Mouse (Mus musculus): ENCODE results near the gene Galnt5. TPM values are rescaled to one million over a fixed set of nuclear protein-coding genes. Genes with fewer than 3 reads are reported as not detected.
A peak's percentile ranks its signal among the peaks of the same experiment; 100 is the strongest.

Galnt5 gene
- 2.0 and 2.6 TPM in 2 replicates for polyA plus RNA-seq (2015; fragmentation: Nextera tagmentation; extraction: Ambion mirVana)

GRCm38 (mm10) chr2:57997752-57998430 is at the start of gene Galnt5:
Gene Galnt5, plus strand, starts transcription at chr2:57997884.
- H3K36me3 ChIP-seq (ENCODE audit: control insufficient read depth, insufficient read depth, low read length) = no peaks in the 10 kb centered on the region
- H3K4me2 ChIP-seq (ENCODE audit: low read depth, low read length) = peak within 1 kb of the TSS; percentile 39
- peak; percentile 49 for ATAC-seq
- 35% methylated on average over 12 of the region's 12 CpGs for WGBS
- H3K27me3 ChIP-seq (replicated peaks; ENCODE audit: control insufficient read depth, insufficient read depth, low read length) = no peaks in the 10 kb centered on the region
- no peaks in the 10 kb centered on the region for H3K4me1 ChIP-seq (ENCODE audit: control insufficient read depth, insufficient read depth, low read length)
- H3K9me3 ChIP-seq (ENCODE audit: control insufficient read depth, low read length) = no peaks in the 10 kb centered on the region
- peak within 1 kb of the TSS; percentile 42 for H3K4me3 ChIP-seq (ENCODE audit: low read length)
- H3K9ac ChIP-seq (ENCODE audit: low read depth, low read length) = peak within 1 kb of the TSS; percentile 61
- H3K27ac ChIP-seq (ENCODE audit: low read length) = peak within 1 kb of the TSS; percentile 75

- H3K27ac ChIP-seq (ENCODE audit: low read length) = no peak overlapping the region
- H3K4me1 ChIP-seq (ENCODE audit: control insufficient read depth, insufficient read depth, low read length) = no peaks in the 10 kb centered on the region
- ATAC-seq = no peak
- H3K4me2 ChIP-seq (ENCODE audit: low read depth, low read length) = no peak overlapping the region
- no peaks in the 10 kb centered on the region for H3K27me3 ChIP-seq (replicated peaks; ENCODE audit: control insufficient read depth, insufficient read depth, low read length)
- H3K9me3 ChIP-seq (ENCODE audit: control insufficient read depth, low read length) = no peaks in the 10 kb centered on the region
- H3K9ac ChIP-seq (ENCODE audit: low read depth, low read length) = no peak overlapping the region
- no peak overlapping the region for H3K4me3 ChIP-seq (ENCODE audit: low read length)
- H3K36me3 ChIP-seq (ENCODE audit: control insufficient read depth, insufficient read depth, low read length) = no peaks in the 10 kb centered on the region
- WGBS = 64% methylated on average over 2 of the region's 2 CpGs
Measured at GRCm38 (mm10) chr2:57951620-57952019, 46.1 kb upstream of the Galnt5 start.

GRCm38 (mm10) chr2:57960786-57961185 is 36.9 kb upstream of the Galnt5 start:
- no peaks in the 10 kb centered on the region for H3K9me3 ChIP-seq (ENCODE audit: control insufficient read depth, low read length)
- H3K4me1 ChIP-seq (ENCODE audit: control insufficient read depth, insufficient read depth, low read length) = no peaks in the 10 kb centered on the region
- H3K4me3 ChIP-seq (ENCODE audit: low read length) = no peak overlapping the region
- H3K9ac ChIP-seq (ENCODE audit: low read depth, low read length) = no peak overlapping the region
- H3K36me3 ChIP-seq (ENCODE audit: control insufficient read depth, insufficient read depth, low read length) = no peaks in the 10 kb centered on the region
- no peak overlapping the region for H3K27ac ChIP-seq (ENCODE audit: low read length)
- no peak overlapping the region for H3K4me2 ChIP-seq (ENCODE audit: low read depth, low read length)
- 77% methylated on average over 5 of the region's 5 CpGs for WGBS
- no peak for ATAC-seq
- H3K27me3 ChIP-seq (replicated peaks; ENCODE audit: control insufficient read depth, insufficient read depth, low read length) = no peaks in the 10 kb centered on the region

- ATAC-seq = no peak
- H3K4me3 ChIP-seq (ENCODE audit: low read length) = no peak overlapping the region
- H3K4me1 ChIP-seq (ENCODE audit: control insufficient read depth, insufficient read depth, low read length) = no peaks in the 10 kb centered on the region
- no peaks in the 10 kb centered on the region for H3K36me3 ChIP-seq (ENCODE audit: control insufficient read depth, insufficient read depth, low read length)
- H3K27ac ChIP-seq (ENCODE audit: low read length) = no peak overlapping the region
- no peaks in the 10 kb centered on the region for H3K27me3 ChIP-seq (replicated peaks; ENCODE audit: control insufficient read depth, insufficient read depth, low read length)
- H3K4me2 ChIP-seq (ENCODE audit: low read depth, low read length) = no peak overlapping the region
- no peak overlapping the region for H3K9ac ChIP-seq (ENCODE audit: low read depth, low read length)
- H3K9me3 ChIP-seq (ENCODE audit: control insufficient read depth, low read length) = no peaks in the 10 kb centered on the region
Measured at GRCm38 (mm10) chr2:57982248-57982647, 15.4 kb upstream of the Galnt5 start.

- Histone ChIP-seq H3K27ac (ENCODE audit: low read length) (no peak overlapping the region), H3K9me3 (ENCODE audit: control insufficient read depth, low read length) (no peaks in the 10 kb centered on the region), H3K9ac (ENCODE audit: low read depth, low read length) (no peak overlapping the region), H3K36me3 (ENCODE audit: control insufficient read depth, insufficient read depth, low read length) (no peaks in the 10 kb centered on the region), H3K27me3 (replicated peaks; ENCODE audit: control insufficient read depth, insufficient read depth, low read length) (no peaks in the 10 kb centered on the region), H3K4me1 (ENCODE audit: control insufficient read depth, insufficient read depth, low read length) (no peaks in the 10 kb centered on the region), H3K4me2 (ENCODE audit: low read depth, low read length) (no peak overlapping the region), H3K4me3 (ENCODE audit: low read length) (no peak overlapping the region)
- ATAC-seq = no peak
- WGBS = 92% methylated on average over 2 of the region's 2 CpGs
Measured at GRCm38 (mm10) chr2:57991084-57991483, 6.6 kb upstream of the Galnt5 start.

GRCm38 (mm10) chr2:58001497-58001896 is 3.8 kb downstream of the Galnt5 start:
- Histone ChIP-seq H3K9ac (ENCODE audit: low read depth, low read length) (no peak overlapping the region), H3K27me3 (replicated peaks; ENCODE audit: control insufficient read depth, insufficient read depth, low read length) (no peaks in the 10 kb centered on the region), H3K4me2 (ENCODE audit: low read depth, low read length) (no peak overlapping the region), H3K9me3 (ENCODE audit: control insufficient read depth, low read length) (no peaks in the 10 kb centered on the region), H3K4me3 (ENCODE audit: low read length) (no peak overlapping the region), H3K36me3 (ENCODE audit: control insufficient read depth, insufficient read depth, low read length) (no peaks in the 10 kb centered on the region), H3K27ac (ENCODE audit: low read length) (no peak overlapping the region), H3K4me1 (ENCODE audit: control insufficient read depth, insufficient read depth, low read length) (no peaks in the 10 kb centered on the region)
- WGBS = 36% methylated on average over 3 of the region's 3 CpGs
- peak; percentile 95 for ATAC-seq

DNA sequence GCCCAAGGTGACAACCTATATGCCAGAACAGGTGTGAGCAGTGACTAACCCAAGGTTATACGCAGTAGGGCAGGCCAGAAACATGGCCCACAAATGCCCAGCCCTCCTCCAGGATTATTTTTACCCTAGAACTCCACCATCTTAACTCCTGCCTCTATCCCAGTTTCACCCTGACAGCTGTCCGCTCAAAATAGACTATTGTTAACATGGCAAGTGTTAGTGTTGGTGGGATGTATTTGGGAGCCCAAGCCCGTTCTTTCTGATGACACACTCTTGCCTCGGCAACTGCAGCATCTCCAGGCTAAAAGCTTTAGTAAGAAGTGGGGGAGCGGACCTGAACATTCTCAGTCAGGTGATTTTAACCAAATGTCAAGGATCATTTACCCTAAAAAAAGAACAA is 9.4 kb downstream of the Galnt5 start:
- H3K9ac ChIP-seq (ENCODE audit: low read depth, low read length) = no peak overlapping the region
- no peaks in the 10 kb centered on the region for H3K36me3 ChIP-seq (ENCODE audit: control insufficient read depth, insufficient read depth, low read length)
- H3K27me3 ChIP-seq (replicated peaks; ENCODE audit: control insufficient read depth, insufficient read depth, low read length) = no peaks in the 10 kb centered on the region
- no peak overlapping the region for H3K27ac ChIP-seq (ENCODE audit: low read length)
- no peaks in the 10 kb centered on the region for H3K4me1 ChIP-seq (ENCODE audit: control insufficient read depth, insufficient read depth, low read length)
- no peaks in the 10 kb centered on the region for H3K9me3 ChIP-seq (ENCODE audit: control insufficient read depth, low read length)
- 93% methylated on average over 5 of the region's 5 CpGs for WGBS
- H3K4me3 ChIP-seq (ENCODE audit: low read length) = no peak overlapping the region
- no peak overlapping the region for H3K4me2 ChIP-seq (ENCODE audit: low read depth, low read length)
- no peak for ATAC-seq

DNA sequence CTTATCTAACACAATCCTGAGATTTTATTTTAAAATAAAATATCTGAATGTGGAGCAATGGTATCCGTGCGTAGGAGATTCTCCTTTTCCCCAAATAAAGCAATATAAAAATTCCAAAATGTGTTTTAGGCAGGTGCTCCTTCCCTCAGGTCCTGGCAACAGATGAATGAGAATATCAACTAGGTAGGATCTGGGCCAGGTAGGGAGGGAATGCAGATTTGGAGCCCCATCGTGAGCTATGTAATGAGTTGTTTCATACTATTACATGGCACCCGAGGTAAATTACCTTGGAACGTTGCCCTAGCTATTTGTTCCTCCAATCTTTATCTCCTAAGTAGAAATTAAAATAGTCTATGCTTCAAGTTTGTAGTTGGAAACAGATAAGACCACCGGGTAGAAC is 25.9 kb downstream of the Galnt5 start:
- H3K27me3 ChIP-seq (replicated peaks; ENCODE audit: control insufficient read depth, insufficient read depth, low read length) = no peaks in the 10 kb centered on the region
- 90% methylated on average over 6 of the region's 6 CpGs for WGBS
- no peak for ATAC-seq

DNA sequence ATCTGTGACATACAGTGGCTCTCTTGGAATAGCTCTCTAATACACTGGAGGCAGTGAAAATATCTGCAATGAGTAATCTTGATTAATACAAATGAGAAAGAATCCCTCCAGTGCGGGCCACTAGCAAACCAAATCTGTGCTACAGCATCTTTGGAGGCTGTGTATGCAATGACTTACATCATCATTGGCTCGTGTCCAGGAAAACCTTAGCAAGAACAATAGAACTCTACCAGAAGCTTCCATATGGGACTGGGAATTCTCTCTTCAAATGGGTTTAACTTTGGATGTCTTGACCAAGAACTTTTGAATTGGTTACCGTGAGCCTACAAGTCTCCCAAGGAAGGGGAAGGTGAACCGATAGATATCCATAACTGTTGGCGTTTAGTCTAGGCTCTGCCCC is 29.1 kb downstream of the Galnt5 start:
- H3K4me3 ChIP-seq (ENCODE audit: low read length) = no peak overlapping the region
- no peaks in the 10 kb centered on the region for H3K27me3 ChIP-seq (replicated peaks; ENCODE audit: control insufficient read depth, insufficient read depth, low read length)
- WGBS = 75% methylated on average over 5 of the region's 5 CpGs
- no peaks in the 10 kb centered on the region for H3K9me3 ChIP-seq (ENCODE audit: control insufficient read depth, low read length)
- H3K36me3 ChIP-seq (ENCODE audit: control insufficient read depth, insufficient read depth, low read length) = no peaks in the 10 kb centered on the region
- H3K9ac ChIP-seq (ENCODE audit: low read depth, low read length) = no peak overlapping the region
- no peaks in the 10 kb centered on the region for H3K4me1 ChIP-seq (ENCODE audit: control insufficient read depth, insufficient read depth, low read length)
- no peak overlapping the region for H3K4me2 ChIP-seq (ENCODE audit: low read depth, low read length)
- no peak for ATAC-seq
- no peak overlapping the region for H3K27ac ChIP-seq (ENCODE audit: low read length)

More for the DNA sequence above, 25.9 kb downstream of the Galnt5 start:
- Histone ChIP-seq H3K4me1 (ENCODE audit: control insufficient read depth, insufficient read depth, low read length) (no peaks in the 10 kb centered on the region), H3K9ac (ENCODE audit: low read depth, low read length) (no peak overlapping the region), H3K4me2 (ENCODE audit: low read depth, low read length) (no peak overlapping the region), H3K4me3 (ENCODE audit: low read length) (no peak overlapping the region), H3K9me3 (ENCODE audit: control insufficient read depth, low read length) (no peaks in the 10 kb centered on the region), H3K27ac (ENCODE audit: low read length) (no peak overlapping the region), H3K36me3 (ENCODE audit: control insufficient read depth, insufficient read depth, low read length) (no peaks in the 10 kb centered on the region)

- H3K4me3 ChIP-seq (ENCODE audit: low read length) = no peak overlapping the region
- H3K9ac ChIP-seq (ENCODE audit: low read depth, low read length) = no peak overlapping the region
- WGBS = 25% methylated on average over 7 of the region's 7 CpGs
- no peak overlapping the region for H3K4me2 ChIP-seq (ENCODE audit: low read depth, low read length)
- no peaks in the 10 kb centered on the region for H3K27me3 ChIP-seq (replicated peaks; ENCODE audit: control insufficient read depth, insufficient read depth, low read length)
- H3K4me1 ChIP-seq (ENCODE audit: control insufficient read depth, insufficient read depth, low read length) = no peaks in the 10 kb centered on the region
- H3K9me3 ChIP-seq (ENCODE audit: control insufficient read depth, low read length) = no peaks in the 10 kb centered on the region
- H3K27ac ChIP-seq (ENCODE audit: low read length) = no peak overlapping the region
- no peak for ATAC-seq
- no peaks in the 10 kb centered on the region for H3K36me3 ChIP-seq (ENCODE audit: control insufficient read depth, insufficient read depth, low read length)
Measured at GRCm38 (mm10) chr2:58029404-58029803, 31.7 kb downstream of the Galnt5 start.
